Mouse (Mus musculus): Measurements from ENCODE around the gene Izumo4.

Gene Izumo4

GRCm38 (mm10) chr10:80701721-80702535 lies at the start of gene Izumo4, which contains the start of gene Mob3a:
TSS of gene Izumo4 (plus strand) at chr10:80702184.
TSS of gene Mob3a (minus strand) at chr10:80701977.
- in situ Hi-C loops (cut with MboI; ENCODE audit: low pct_unique_long_range_greater_than_20kb in 1 of 2, low sequenced_read_pairs in 2 of 2, unreplicated experiment in 1 of 2), result no loop called here

- in situ Hi-C loops (cut with MboI; ENCODE audit: low pct_unique_long_range_greater_than_20kb in 1 of 2, low sequenced_read_pairs in 2 of 2, unreplicated experiment in 1 of 2), result no loop called here
These were observed 48.7 kb upstream of the Izumo4 start for GRCm38 (mm10) chr10:80653156-80653720.

- in situ Hi-C loops (cut with MboI; ENCODE audit: low pct_unique_long_range_greater_than_20kb in 1 of 2, low sequenced_read_pairs in 2 of 2, unreplicated experiment in 1 of 2), result no loop called here
These were observed 47.1 kb upstream of the Izumo4 start for GRCm38 (mm10) chr10:80654866-80655265.

GRCm38 (mm10) chr10:80655406-80656129 lies 46.4 kb upstream of the Izumo4 start:
- in situ Hi-C loops (cut with MboI; ENCODE audit: low pct_unique_long_range_greater_than_20kb in 1 of 2, low sequenced_read_pairs in 2 of 2, unreplicated experiment in 1 of 2), result no loop called here

- in situ Hi-C loops (cut with MboI; ENCODE audit: low pct_unique_long_range_greater_than_20kb in 1 of 2, low sequenced_read_pairs in 2 of 2, unreplicated experiment in 1 of 2), result no loop called here
These were observed 45.7 kb upstream of the Izumo4 start for GRCm38 (mm10) chr10:80656130-80656862.

GRCm38 (mm10) chr10:80656863-80657623 lies 44.9 kb upstream of the Izumo4 start, which contains the start of gene Btbd2:
TSS of gene Btbd2 (minus strand) at chr10:80657071.
- in situ Hi-C loops (cut with MboI; ENCODE audit: low pct_unique_long_range_greater_than_20kb in 1 of 2, low sequenced_read_pairs in 2 of 2, unreplicated experiment in 1 of 2), result no loop called here

GRCm38 (mm10) chr10:80658194-80658840 lies 43.7 kb upstream of the Izumo4 start:
- in situ Hi-C loops (cut with MboI; ENCODE audit: low pct_unique_long_range_greater_than_20kb in 1 of 2, low sequenced_read_pairs in 2 of 2, unreplicated experiment in 1 of 2), result no loop called here

GRCm38 (mm10) chr10:80658841-80659202 lies 43.2 kb upstream of the Izumo4 start:
- in situ Hi-C loops (cut with MboI; ENCODE audit: low pct_unique_long_range_greater_than_20kb in 1 of 2, low sequenced_read_pairs in 2 of 2, unreplicated experiment in 1 of 2), result no loop called here

GRCm38 (mm10) chr10:80659213-80659612 lies 42.8 kb upstream of the Izumo4 start:
- in situ Hi-C loops (cut with MboI; ENCODE audit: low pct_unique_long_range_greater_than_20kb in 1 of 2, low sequenced_read_pairs in 2 of 2, unreplicated experiment in 1 of 2), result no loop called here

GRCm38 (mm10) chr10:80661149-80661548 lies 40.8 kb upstream of the Izumo4 start:
- in situ Hi-C loops (cut with MboI; ENCODE audit: low pct_unique_long_range_greater_than_20kb in 1 of 2, low sequenced_read_pairs in 2 of 2, unreplicated experiment in 1 of 2), result no loop called here

- in situ Hi-C loops (cut with MboI; ENCODE audit: low pct_unique_long_range_greater_than_20kb in 1 of 2, low sequenced_read_pairs in 2 of 2, unreplicated experiment in 1 of 2), result no loop called here
These were observed 38.3 kb upstream of the Izumo4 start for GRCm38 (mm10) chr10:80663485-80664196.

- in situ Hi-C loops (cut with MboI; ENCODE audit: low pct_unique_long_range_greater_than_20kb in 1 of 2, low sequenced_read_pairs in 2 of 2, unreplicated experiment in 1 of 2), result no loop called here
These were observed 37.6 kb upstream of the Izumo4 start for GRCm38 (mm10) chr10:80664197-80665015.

GRCm38 (mm10) chr10:80665016-80665380 lies 37.0 kb upstream of the Izumo4 start:
- in situ Hi-C loops (cut with MboI; ENCODE audit: low pct_unique_long_range_greater_than_20kb in 1 of 2, low sequenced_read_pairs in 2 of 2, unreplicated experiment in 1 of 2), result no loop called here

GRCm38 (mm10) chr10:80665459-80665858 lies 36.5 kb upstream of the Izumo4 start:
- in situ Hi-C loops (cut with MboI; ENCODE audit: low pct_unique_long_range_greater_than_20kb in 1 of 2, low sequenced_read_pairs in 2 of 2, unreplicated experiment in 1 of 2), result no loop called here

GRCm38 (mm10) chr10:80665981-80666733 lies 35.8 kb upstream of the Izumo4 start:
- in situ Hi-C loops (cut with MboI; ENCODE audit: low pct_unique_long_range_greater_than_20kb in 1 of 2, low sequenced_read_pairs in 2 of 2, unreplicated experiment in 1 of 2), result no loop called here

Data from mouse embryonic stem cell (cell line).